Mouse (Mus musculus) heart, postnatal 10 days (tissue): ENCODE measurements around the gene Gpm6a. TPM values are rescaled to one million over a fixed set of nuclear protein-coding genes. Genes with fewer than 3 reads are reported as not detected.
"Not testable (repeated sequence)": the region's sequence is repeated elsewhere in the genome, so short reads cannot be mapped to it uniquely, and the experiment has no call there.

Experiments used
- DNase-seq, 2 experiments: peaks; one replicate each; pipeline ENCODE4 v3.0.0; 2021
- intact Hi-C: fragments of 180-260 bp; cut with DNase I; formaldehyde crosslinking; loops from one replicate; pipeline ENCODE4 v1.15.1; 2025
- total RNA-seq, 2 experiments: library from RNA; stranded (reverse); gene quantifications; 2 replicates each; pipeline ENCODE4 v1.2.3; 2021

Gpm6a gene
- total RNA-seq, 2 experiments from 2014 or later = 10.3 to 12.1 TPM

DNA sequence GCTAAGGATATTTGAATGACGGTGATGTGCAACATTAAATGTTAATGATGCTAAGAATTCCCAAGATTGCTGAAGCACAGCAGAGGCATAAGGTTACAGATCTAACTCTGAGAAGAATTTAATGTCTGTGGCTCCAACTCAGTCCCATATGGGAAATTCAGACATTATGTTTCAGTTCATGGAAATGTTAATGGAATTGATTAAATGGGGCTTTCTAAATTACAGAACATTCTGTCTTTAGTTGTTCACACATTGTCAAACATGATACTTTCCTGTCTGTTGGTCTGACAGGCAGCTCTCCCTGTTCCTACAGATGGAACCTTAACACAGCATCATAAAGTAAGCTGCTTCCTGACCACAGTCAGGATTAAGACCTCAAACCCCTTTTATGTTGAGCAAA lies 47.8 kb downstream of the Gpm6a start:
- no peak for DNase-seq
- intact Hi-C loops = no loop called here

DNA sequence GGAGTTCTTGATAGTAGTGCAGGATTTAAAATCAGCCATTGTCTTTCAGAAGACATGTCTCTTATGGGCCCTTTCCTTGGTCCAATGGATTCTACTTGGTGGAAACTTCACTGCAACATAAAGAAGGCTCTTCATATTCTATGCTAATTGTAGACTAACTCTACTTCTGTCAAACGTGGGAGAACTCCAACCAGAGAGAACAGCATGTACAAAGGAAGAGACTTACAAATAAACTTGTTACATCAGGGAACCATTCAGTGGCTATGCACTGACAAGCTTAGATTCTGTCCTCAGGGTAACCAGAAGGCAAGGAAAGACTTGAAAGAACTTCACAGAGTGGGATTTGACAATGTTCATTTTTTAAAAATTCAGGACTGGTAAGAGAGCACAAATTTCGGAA lies 48.3 kb downstream of the Gpm6a start:
- no peak for DNase-seq
- intact Hi-C loops = no loop called here

DNA sequence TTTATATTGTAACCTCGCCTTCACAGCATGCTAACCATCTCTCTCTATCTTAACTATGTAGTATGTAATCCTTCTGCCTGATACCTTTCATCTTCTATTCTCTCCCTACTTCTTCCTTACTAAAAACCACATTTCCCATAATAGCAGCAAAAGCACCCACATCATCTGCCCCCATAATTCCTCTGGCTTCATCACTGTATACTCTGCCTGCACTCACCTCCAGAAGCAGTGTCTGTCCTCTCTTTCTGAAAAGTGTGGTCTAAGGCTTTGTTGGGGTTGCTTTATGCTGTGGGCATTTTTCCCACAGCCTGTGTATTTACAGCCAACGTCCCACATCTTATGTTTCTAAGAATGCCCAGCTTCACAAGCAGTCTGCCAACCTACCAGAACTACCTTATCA lies 57.6 kb downstream of the Gpm6a start:
- no peak for DNase-seq
- intact Hi-C loops = no loop called here

DNA sequence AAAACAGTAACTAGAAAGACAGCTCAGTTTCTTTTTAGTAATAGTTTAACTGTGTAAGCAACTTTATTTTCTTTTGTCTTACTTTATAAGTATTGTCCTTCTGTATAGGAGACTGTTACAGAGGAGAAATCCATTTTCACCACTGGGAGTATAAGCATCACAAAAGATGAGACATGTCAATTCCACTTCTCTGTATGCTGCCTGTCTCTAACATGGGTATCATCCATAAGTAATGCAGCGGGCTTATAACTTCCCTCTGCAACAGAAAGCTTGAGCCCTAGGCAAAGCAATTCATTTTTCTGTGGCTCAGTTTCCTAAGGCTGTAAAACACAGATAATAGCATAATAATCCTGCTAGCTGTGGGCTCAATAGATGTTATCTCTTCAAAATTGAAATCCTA lies 62.4 kb downstream of the Gpm6a start:
- intact Hi-C loops = no loop called here
- no peak for DNase-seq

DNA sequence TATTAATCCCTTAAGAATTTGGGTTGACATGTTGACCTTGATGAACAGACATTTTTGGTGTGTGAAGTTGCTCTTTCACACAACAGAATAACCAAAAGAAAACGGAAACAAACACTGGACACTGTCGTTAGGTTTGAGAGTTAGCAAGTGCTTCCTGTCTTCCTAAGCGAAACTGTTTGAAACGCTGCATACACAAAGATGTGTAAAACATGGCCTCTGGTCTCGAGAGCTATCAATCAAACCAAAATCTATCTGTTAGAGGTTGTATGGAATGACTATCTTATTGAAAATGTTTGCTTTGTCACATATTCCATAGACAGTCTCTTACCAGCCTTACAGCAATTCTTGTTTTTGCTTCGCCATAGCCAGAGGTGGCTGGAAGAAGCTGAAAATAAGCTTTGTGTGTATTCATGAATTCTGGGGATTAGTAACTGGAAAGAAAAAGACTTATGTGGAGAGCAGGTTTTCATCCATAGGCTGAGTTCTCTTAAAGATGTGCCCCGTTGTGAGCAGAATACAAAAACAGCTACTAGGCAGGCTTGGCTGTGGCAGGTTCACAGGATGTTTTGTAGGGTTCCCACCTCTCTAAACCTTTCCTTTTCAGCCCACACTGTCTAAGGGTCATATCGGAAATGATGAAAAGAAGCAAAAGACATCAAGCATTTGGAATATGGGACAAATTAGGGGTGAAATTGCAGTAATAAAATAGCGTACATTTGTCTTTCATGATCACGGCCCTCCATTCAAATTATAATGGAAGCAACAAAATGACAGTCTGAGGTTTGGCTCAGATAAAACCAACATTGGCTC lies 71.4 kb downstream of the Gpm6a start:
- no peak for DNase-seq
- intact Hi-C loops = no loop called here

DNA sequence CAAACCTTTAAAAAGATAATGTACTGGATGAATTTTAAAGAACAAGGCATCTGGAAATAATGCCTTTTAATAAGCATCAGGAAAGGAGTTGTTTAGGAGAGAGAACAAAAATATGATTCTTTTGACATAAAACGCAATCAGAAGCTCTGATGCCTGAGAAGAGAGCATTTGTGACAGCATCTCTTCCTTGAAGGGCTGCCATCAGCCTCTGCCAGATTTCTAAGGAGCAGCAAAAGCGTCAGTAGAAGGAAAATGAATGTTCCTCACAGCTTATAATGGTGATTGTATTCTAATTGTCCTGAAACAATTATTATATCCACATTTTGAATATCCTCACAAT lies 72.0 kb downstream of the Gpm6a start:
- DNase-seq = no peak
- intact Hi-C loops = no loop called here

DNA sequence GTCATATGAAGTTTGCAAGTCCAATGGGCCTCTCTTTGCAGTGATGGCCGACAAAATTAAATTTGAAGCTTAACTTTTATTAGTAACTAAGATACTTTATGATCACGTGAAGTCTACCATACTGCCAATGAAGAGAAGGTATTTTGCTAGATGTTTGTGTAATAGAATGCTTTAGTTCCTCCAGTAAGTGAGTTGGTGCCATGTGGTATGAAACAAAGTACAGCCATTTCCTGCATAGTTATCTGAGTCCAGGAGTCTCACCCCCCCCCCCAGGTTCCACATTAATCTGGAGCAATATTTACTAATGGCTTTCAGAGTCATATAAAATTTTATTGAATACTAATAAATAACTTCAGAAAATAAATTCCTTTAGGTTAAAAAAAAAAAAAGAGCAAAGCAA lies 73.7 kb downstream of the Gpm6a start:
- intact Hi-C loops = no loop called here
- DNase-seq = no peak

DNA sequence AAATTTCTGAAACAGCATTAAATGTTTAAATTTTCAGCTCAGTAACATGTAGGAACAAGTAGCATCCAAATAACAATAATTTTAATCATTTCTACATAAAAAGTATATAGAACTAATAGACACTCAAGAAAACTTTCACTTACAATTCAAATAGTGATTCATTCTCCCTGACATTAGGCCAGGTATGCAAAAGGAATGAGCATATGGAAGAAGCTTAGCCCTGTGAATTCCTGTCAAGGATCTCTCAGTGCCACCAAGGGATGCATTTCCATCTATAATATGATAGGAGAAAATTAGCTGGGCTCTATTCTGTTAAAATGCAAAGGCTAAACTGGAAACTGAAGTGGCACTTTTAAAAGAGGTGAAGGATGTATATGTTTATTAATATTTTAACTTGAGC lies 76.5 kb downstream of the Gpm6a start:
- intact Hi-C loops = no loop called here
- DNase-seq = no peak

DNA sequence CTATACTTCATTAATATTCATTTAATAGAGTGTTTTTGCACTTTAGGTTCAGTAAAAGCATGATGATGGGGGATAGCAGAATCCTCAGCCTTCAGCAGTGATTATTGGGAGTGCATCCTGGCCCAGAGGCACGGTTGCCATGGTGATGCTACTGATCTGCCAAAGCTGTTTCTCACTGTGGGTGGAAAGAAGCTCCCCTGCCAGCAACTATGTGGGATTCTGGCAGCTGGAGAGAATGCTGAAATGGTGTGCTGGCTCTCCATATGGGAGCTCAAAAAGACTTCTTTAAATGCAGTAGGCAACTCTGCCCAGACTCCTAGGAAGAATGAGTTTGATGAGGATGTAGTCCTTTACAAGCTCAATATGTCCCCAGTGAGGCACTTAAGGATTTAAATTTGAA lies 79.7 kb downstream of the Gpm6a start:
- DNase-seq = peak; percentile 2 to 4
- intact Hi-C loops = no loop called here

DNA sequence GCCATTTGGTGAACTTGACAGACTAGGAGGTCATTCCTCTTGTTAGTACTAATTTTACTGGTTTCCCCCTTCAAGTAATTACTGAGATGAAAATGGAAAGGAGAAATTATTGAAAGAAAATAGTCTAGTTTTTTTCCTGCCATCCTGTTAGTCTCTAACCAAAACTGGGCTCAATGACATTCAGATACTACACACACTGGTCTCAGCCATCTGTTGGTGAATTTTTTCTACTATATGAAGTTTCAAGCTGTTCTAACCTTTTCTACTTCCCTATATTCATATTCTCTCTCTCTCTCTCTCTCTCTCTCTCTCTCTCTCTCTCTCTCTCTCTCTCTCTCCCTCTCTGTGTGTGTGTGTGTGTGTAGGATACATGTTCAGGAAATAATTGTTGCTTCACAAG lies 80.8 kb downstream of the Gpm6a start:
- no peak for DNase-seq
- intact Hi-C loops = no loop called here

DNA sequence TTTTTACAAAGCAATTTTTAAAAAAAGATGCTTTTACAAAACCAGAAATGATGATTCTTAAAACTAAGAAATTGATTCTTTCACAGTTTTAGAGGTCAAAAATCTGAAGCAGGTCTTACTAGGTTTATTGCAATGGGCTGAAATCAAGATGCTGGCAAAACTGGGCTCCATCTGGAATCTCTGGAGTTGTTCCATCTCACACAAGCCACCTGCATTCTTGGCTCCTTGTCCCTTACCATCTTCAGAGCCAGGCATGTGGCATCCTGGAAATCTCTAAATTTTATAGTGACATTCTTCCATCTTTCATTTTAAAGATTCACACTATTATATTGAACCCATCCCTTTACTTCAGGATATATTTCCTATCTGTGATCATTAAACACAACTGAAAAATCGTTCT lies 88.3 kb downstream of the Gpm6a start:
- DNase-seq = no peak
- intact Hi-C loops = no loop called here

DNA sequence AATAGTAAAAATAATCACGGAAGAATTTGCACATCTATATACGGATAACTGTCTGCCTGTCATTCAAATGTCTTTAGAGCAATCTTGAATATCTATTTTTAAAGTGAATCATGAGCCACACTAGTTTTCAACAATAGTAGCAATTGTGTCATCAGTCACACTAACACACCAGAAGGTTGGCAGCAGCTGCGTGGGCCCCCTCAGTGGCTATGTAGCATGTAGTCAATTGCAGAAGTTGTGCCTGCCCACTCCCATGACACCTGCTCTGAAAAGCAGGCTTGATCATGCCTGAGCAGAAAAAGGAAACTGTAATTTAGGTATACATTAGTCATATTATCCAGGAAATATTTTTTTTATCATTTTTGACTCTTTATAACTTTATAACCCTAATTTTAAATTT lies 93.8 kb downstream of the Gpm6a start:
- no peak for DNase-seq
- intact Hi-C loops = no loop called here

DNA sequence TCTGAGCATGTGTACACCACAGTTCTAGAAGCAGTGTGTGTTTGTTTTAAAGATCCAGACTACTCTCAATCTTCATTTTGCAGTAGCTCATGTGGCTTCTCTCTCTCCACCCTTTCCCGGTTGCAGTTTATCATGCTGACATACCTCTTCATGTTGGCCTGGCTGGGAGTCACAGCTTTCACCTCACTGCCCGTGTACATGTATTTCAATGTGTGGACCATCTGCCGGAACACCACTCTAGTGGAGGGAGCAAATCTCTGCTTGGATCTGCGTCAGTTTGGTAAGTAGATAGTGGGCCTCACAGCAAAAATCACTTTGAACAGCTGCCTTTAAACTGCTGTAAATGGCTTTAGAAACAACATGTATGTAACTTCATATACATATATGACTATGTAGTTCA lies 95.3 kb downstream of the Gpm6a start:
- DNase-seq = no peak
- intact Hi-C loops = no loop called here

DNA sequence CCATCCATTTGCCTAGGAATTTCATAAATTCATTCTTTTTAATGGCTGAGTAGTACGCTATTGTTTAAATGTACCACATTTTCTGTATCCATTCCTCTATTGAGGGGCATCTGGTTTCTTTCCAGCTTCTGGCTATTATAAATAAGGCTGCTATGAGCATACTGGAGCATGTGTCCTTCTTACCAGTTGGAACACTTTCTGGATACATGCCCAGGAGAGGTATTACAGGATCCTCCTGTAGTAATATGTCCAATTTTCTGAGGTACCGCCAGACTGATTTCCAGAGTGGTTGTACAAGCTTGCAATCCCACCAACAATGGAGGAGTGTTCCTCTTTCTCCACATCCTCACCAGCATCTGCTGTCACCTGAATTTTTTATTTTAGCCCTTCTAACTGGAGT lies 114.2 kb downstream of the Gpm6a start:
- DNase-seq, intact Hi-C loops: not testable (repeated sequence)

DNA sequence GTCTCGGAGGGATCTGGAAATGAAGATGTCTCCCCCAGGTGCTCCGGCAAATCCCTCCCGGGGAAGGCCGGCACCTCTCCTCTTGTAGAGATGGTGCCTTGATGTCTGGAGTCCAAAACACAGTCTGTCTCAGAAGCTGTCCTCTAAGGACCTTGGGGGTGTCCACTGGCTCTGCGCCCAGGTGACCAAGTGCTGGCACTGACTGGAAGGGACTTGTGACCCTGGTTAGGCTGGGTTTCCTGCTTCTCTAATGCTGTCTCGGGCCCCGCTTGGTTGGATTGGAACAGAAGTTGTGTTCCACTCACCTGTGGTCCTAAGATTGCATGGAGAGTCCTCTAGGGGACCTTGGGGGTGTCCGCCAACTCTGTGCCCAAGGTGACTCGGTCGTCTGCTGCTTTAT lies 118.8 kb downstream of the Gpm6a start:
- intact Hi-C loops = no loop called here
- no peak for DNase-seq

DNA sequence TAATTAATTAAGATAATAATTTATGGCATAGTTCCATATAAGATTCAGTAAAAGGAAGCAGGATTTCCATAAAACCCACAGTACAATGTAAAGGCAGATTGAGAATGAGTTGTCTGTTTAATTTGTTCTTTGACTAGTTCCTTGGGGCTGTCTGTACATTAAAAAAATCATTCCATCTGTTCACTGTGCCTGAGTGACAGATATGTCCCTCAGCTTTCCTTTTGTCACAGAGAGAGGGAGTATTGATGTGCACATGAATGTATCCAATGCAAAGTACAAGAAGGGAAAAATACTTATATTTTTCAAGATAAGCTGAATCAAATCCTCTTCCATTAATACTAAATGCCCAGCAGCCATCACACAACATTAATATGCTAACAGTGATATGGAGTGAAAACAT lies 147.6 kb downstream of the Gpm6a start:
- DNase-seq = no peak
- intact Hi-C loops = no loop called here

DNA sequence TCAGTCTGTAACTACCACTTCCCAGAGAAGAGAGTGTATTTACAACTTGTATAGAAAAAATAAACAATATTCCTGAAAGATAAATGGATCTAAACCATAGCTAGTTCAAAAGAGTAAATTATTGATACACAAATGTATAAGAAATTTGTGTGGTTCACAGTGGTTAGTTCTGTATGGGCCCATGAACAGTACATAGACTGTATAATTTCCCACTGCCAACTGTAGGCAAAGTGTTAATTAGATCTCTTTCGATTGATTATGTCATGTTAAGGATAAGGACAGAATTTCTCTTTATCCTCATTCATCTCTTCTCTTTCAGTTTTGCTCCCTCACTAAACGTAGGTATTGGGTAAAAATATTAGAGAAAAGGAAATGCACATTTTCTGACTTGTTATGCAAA lies 148.4 kb downstream of the Gpm6a start:
- no peak for DNase-seq
- intact Hi-C loops = no loop called here

DNA sequence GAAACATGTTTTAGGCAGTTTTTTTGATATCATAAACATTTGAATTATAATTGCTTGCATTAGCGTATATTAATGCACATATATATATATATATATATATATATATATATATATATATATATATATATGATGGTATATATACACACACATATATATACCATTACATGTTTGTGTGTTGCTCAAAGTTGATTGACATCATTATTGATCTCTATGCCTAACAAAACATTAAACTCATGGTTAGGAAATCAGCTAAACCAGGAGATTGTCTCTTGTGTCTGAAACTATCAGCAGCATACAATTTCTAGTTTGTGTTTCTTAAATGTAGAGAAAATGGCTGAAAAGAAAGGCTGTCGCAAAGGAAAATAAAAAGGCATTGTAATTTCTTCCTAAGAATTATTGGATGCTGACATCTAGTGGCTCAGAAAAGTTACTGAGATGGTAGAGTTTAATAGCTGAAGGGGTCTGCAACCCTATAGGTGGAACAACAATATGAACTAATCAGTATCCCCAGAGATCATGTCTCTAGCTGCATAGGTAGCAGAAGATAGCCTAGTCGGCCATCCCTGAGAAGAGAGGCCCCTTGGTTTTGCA lies 149.3 kb downstream of the Gpm6a start:
- DNase-seq = no peak
- intact Hi-C loops = no loop called here

Other genes starting within 250 kb of the Gpm6a start
- not detected for gene Wdr17, start 67.7 kb upstream of the Gpm6a start, total RNA-seq